Mouse (Mus musculus): Measurements from ENCODE around the gene Prdx6. TPM values are rescaled to one million over a fixed set of nuclear protein-coding genes. Genes with fewer than 3 reads are reported as not detected.

Prdx6 gene
- 100 to 1,000 TPM; 184 to 192 TPM for total RNA-seq (2023)

GRCm38 (mm10) chr1:161250604-161251416 is at the start of gene Prdx6:
TSS of gene Prdx6 (minus strand) at chr1:161251219.

Other genes with a start within 250 kb of the Prdx6 start
- gene Zbtb37, start 216.4 kb downstream of the Prdx6 start, total RNA-seq (2023): 10 to 100 TPM in 1 of 2 experiments, 1 to 10 TPM in 1; 9.7 to 10.6 TPM
- gene Dars2, start 180.6 kb downstream of the Prdx6 start, total RNA-seq (2023): 10 to 100 TPM; 10.8 to 13.9 TPM
- gene Cenpl, start 180.5 kb downstream of the Prdx6 start, total RNA-seq (2023): 10 to 100 TPM in 1 of 2 experiments, 1 to 10 TPM in 1; 8.1 to 10.9 TPM
- gene Klhl20, start 119.7 kb downstream of the Prdx6 start, total RNA-seq (2023): 10 to 100 TPM; 20.1 to 22.8 TPM
- not detected for gene Ankrd45, start 108.5 kb downstream of the Prdx6 start, total RNA-seq (2023)
- gene Tex50, start 91.9 kb downstream of the Prdx6 start, total RNA-seq (2023): not detected
- gene Tnfsf4, start 144.2 kb upstream of the Prdx6 start, total RNA-seq (2023): not detected
- under 1 TPM in 1 of 2 experiments, not detected in 1; 0.60 TPM for gene Tnfsf18, start 243.4 kb upstream of the Prdx6 start, total RNA-seq (2023)